In the genomic region with DNA sequence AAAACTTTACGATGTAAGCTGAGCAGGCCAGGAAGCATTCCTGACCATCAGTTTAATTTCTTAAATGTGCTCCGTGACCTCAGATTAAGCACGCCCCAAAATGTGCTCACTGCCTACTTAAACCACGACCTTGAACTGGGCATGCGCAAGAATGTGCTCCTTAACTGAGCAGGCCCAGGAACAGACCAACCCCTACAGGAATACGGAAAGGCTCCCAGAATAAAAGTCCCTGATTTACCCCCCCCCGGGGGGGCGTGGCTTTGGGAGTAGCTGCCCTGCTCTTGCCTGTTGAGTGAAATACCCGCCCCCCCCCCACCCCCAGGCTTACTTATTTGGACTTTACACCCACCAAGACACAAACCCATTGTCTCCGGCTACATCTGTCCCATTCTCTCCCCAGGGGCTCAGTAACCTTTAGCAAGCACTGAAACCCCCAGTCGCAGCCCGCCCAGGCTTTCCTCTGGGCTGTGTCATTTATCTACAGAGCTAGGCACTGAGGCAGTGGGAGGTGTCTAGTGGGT, we compare ENCODE assay signal across 9 mouse cellular contexts. TPM values are rescaled to one million over a fixed set of nuclear protein-coding genes. Genes with fewer than 3 reads are reported as not detected.
DNase-seq lines count a peak whose midpoint lies in the region; ATAC-seq and TF ChIP-seq lines count a peak whose summit lies in the region.
"Had no signal": no experiment of that assay in that cellular context is flagged by ENCODE, and none has a peak within 500 bp of the region (broad histone marks: within the 10 kb centered on the region; RNA-seq: fewer than 3 reads in every experiment).

No protein-coding gene starts in this region.

- DNase-seq in forebrain, embryonic 10.5 days (ENCODE audit: extremely low spot score, low spot score) = peak; percentile 35
- DNase-seq in forebrain, embryonic 14.5 days (ENCODE audit: low spot score) = no peak
- peak; percentile 52 for DNase-seq in adrenal gland, adult 8-10 months
- DNase-seq in mesoderm, embryonic 11.5 days (ENCODE audit: low read depth, low spot score) = peak; percentile 75
- no peak for DNase-seq in layer of hippocampus, postnatal 10 days (ENCODE audit: low spot score in 2 of 2)
- DNase-seq in left cerebral cortex, adult 2 months (ENCODE audit: extremely low spot score in 1 of 2, low spot score in 2 of 2) = no peak

- intact Hi-C loops in left cerebral cortex, adult 2 months (cut with DNase I) = no loop called here

- H3K4me1 ChIP-seq in forebrain, embryonic 10.5 days = peaks cover 25% of the 10 kb centered on the region
- H3K4me1 ChIP-seq in forebrain, embryonic 14.5 days (ENCODE audit: control insufficient read depth, insufficient read depth, low read length) = no peaks in the 10 kb centered on the region
- no peaks in the 10 kb centered on the region for H3K4me1 ChIP-seq in intestine, embryonic 15.5 days (replicated peaks)

- no peak overlapping the region for H3K4me3 ChIP-seq in forebrain, embryonic 10.5 days
- H3K4me3 ChIP-seq in forebrain, embryonic 14.5 days (ENCODE audit: low read depth, low read length) = no peak overlapping the region
- no peak overlapping the region for H3K4me3 ChIP-seq in intestine, embryonic 15.5 days (replicated peaks)
- H3K4me3 ChIP-seq in left cerebral cortex, adult 2 months = no peak overlapping the region

- no peak overlapping the region for H3K4me2 ChIP-seq in forebrain, embryonic 14.5 days (ENCODE audit: low read length)
- no peak overlapping the region for H3K4me2 ChIP-seq in intestine, embryonic 15.5 days (replicated peaks)

- no peaks in the 10 kb centered on the region for H3K36me3 ChIP-seq in forebrain, embryonic 10.5 days (replicated peaks)
- H3K36me3 ChIP-seq in forebrain, embryonic 14.5 days (ENCODE audit: control insufficient read depth, insufficient read depth, low read length) = no peaks in the 10 kb centered on the region
- H3K36me3 ChIP-seq in intestine, embryonic 15.5 days = no peaks in the 10 kb centered on the region

- TF ChIP-seq CTCF in left cerebral cortex, adult 2 months (IDR thresholded peaks at IDR 0.05) = no peak

- H3K27me3 ChIP-seq in forebrain, embryonic 10.5 days (ENCODE audit: poor library complexity, severe bottlenecking) = no peaks in the 10 kb centered on the region
- H3K27me3 ChIP-seq in forebrain, embryonic 14.5 days (replicated peaks; ENCODE audit: control insufficient read depth, insufficient read depth, low read length) = no peaks in the 10 kb centered on the region
- no peaks in the 10 kb centered on the region for H3K27me3 ChIP-seq in intestine, embryonic 15.5 days (replicated peaks)

- no peak overlapping the region for H3K9ac ChIP-seq in forebrain, embryonic 14.5 days (ENCODE audit: low read length)
- H3K9ac ChIP-seq in intestine, embryonic 15.5 days = no peak overlapping the region

- WGBS in forebrain, embryonic 10.5 days = 35% methylated on average over 12 of the region's 12 CpGs
- WGBS in forebrain, embryonic 14.5 days = 31% methylated on average over 11 of the region's 12 CpGs
- WGBS in intestine, embryonic 15.5 days = 36% methylated on average over 11 of the region's 12 CpGs

- no peaks in the 10 kb centered on the region for H3K9me3 ChIP-seq in forebrain, embryonic 10.5 days
- H3K9me3 ChIP-seq in forebrain, embryonic 14.5 days (replicated peaks; ENCODE audit: control insufficient read depth, low read length) = no peaks in the 10 kb centered on the region
- H3K9me3 ChIP-seq in intestine, embryonic 15.5 days = no peaks in the 10 kb centered on the region

- no peak for ATAC-seq in forebrain, embryonic 14.5 days
- peak; percentile 66; the same call in 1 of the 2 replicates for ATAC-seq in intestine, embryonic 15.5 days
- no peak for ATAC-seq in erythroid progenitor cell, adult 5-6 weeks (replicated peaks; ENCODE audit: low FRiP score, poor library complexity, severe bottlenecking)

- peak overlapping the region; percentile 70 for H3K27ac ChIP-seq in forebrain, embryonic 10.5 days
- H3K27ac ChIP-seq in forebrain, embryonic 14.5 days (ENCODE audit: low read depth, low read length) = no peak overlapping the region
- no peak overlapping the region for H3K27ac ChIP-seq in intestine, embryonic 15.5 days
- no peak overlapping the region for H3K27ac ChIP-seq in left cerebral cortex, adult 2 months

RNA-seq across cellular contexts. Expression of a gene that starts 48.9 kb away (rescaled TPM):
- 0.64 and 0.82 TPM in 2 replicates for polyA plus RNA-seq in forebrain, embryonic 10.5 days (2016; fragmentation: Nextera tagmentation; extraction: Ambion mirVana)
- 1.5 and 2.7 TPM in 2 replicates for polyA plus RNA-seq in forebrain, embryonic 14.5 days (2014; fragmentation: Nextera tagmentation; extraction: Ambion mirVana)
- total RNA-seq in adrenal gland, adult 8-10 months (2022) = 1 to 10 TPM; 4.4 to 7.5 (median 5.8) TPM
- 11.4 and 14.2 TPM in 2 replicates for polyA plus RNA-seq in intestine, embryonic 15.5 days (2015; fragmentation: Nextera tagmentation; extraction: Ambion mirVana)
- 10 to 100 TPM; 17.5 to 17.7 TPM for total RNA-seq in layer of hippocampus, postnatal 10 days (2021)
- total RNA-seq in left cerebral cortex, adult 2 months (2021) = 1 to 10 TPM; 5.6 to 6.6 TPM
- total RNA-seq in erythroid progenitor cell, adult 5-6 weeks (2015; ENCODE audit: low replicate concordance) = not detected in 2 replicates
- not detected in 2 replicates for total RNA-seq in erythroid progenitor cell, adult 5-6 weeks (2017; ENCODE audit: low replicate concordance)
- polyA plus RNA-seq: macrophage had no signal

RNA-seq across cellular contexts. Expression of a gene that starts 49.8 kb away (rescaled TPM):
- 0.29 and 0.37 TPM in 2 replicates for polyA plus RNA-seq in forebrain, embryonic 10.5 days (2016; fragmentation: Nextera tagmentation; extraction: Ambion mirVana)
- 0.22 and 0.75 TPM in 2 replicates for polyA plus RNA-seq in forebrain, embryonic 14.5 days (2014; fragmentation: Nextera tagmentation; extraction: Ambion mirVana)
- 1 to 10 TPM; 6.0 to 7.5 (median 6.9) TPM for total RNA-seq in adrenal gland, adult 8-10 months (2022)
- polyA plus RNA-seq in intestine, embryonic 15.5 days (2015; fragmentation: Nextera tagmentation; extraction: Ambion mirVana) = 1.6 and 1.8 TPM in 2 replicates
- 1 to 10 TPM; 4.8 to 5.4 TPM for total RNA-seq in layer of hippocampus, postnatal 10 days (2021)
- 1 to 10 TPM; 4.6 to 6.0 TPM for total RNA-seq in left cerebral cortex, adult 2 months (2021)
- total RNA-seq in erythroid progenitor cell, adult 5-6 weeks (2015; ENCODE audit: low replicate concordance) = 3.4 and 14.8 TPM in 2 replicates
- total RNA-seq in erythroid progenitor cell, adult 5-6 weeks (2017; ENCODE audit: low replicate concordance) = 3.1 and 4.4 TPM in 2 replicates

Comparison
In these comparisons a context has a peak if more than half of its experiments do, and no peak if none do; other contexts are left out.
1. DNase-seq: peak in forebrain, embryonic 10.5 days (single experiment), adrenal gland, adult 8-10 months (single experiment) and mesoderm, embryonic 11.5 days (single experiment); none in forebrain, embryonic 14.5 days (single experiment), layer of hippocampus, postnatal 10 days (0 of 2) and left cerebral cortex, adult 2 months (0 of 2).
2. RNA of a gene that starts 48.9 kb away (total RNA-seq): 17.5 to 17.7 TPM in layer of hippocampus, postnatal 10 days, 4.4 to 7.5 TPM in adrenal gland, adult 8-10 months and 5.6 to 6.6 TPM in left cerebral cortex, adult 2 months; not detected in erythroid progenitor cell, adult 5-6 weeks; every median in the first group is over 4 times any median in the second.